Mouse (Mus musculus) heart, postnatal 4 days (tissue): ENCODE results near the gene Evx2. TPM values are rescaled to one million over a fixed set of nuclear protein-coding genes. Genes with fewer than 3 reads are reported as not detected.

ENCODE experiments used
- DNase-seq: peaks from one replicate; pipeline ENCODE4 v3.0.0; 2021
- total RNA-seq, 2 experiments: library from RNA; stranded (reverse); gene quantifications; 2 replicates each; pipeline ENCODE4 v1.2.3; 2021

Gene Evx2
- total RNA-seq = not detected

GRCm38 (mm10) chr2:74659507-74660005 lies at the start of gene Evx2:
Gene Evx2, minus strand, starts transcription at chr2:74659557.
- no peak for DNase-seq

GRCm38 (mm10) chr2:74708676-74709075 lies 49.3 kb upstream of the Evx2 start:
- DNase-seq = no peak

GRCm38 (mm10) chr2:74707599-74707998 lies 48.2 kb upstream of the Evx2 start:
- no peak for DNase-seq

GRCm38 (mm10) chr2:74706393-74706960 lies 47.1 kb upstream of the Evx2 start:
- no peak for DNase-seq

GRCm38 (mm10) chr2:74705467-74706089 lies 46.2 kb upstream of the Evx2 start:
- no peak for DNase-seq

- no peak for DNase-seq
Observed at GRCm38 (mm10) chr2:74704999-74705466, 45.7 kb upstream of the Evx2 start.

- peak; percentile 49 for DNase-seq
Observed at GRCm38 (mm10) chr2:74704393-74704998, 45.1 kb upstream of the Evx2 start, which contains the start of gene Hoxd8. Gene Hoxd8, plus strand, starts transcription at chr2:74704615.

GRCm38 (mm10) chr2:74703720-74704392 lies 44.5 kb upstream of the Evx2 start:
- DNase-seq = no peak

GRCm38 (mm10) chr2:74703317-74703716 lies 44.0 kb upstream of the Evx2 start:
- no peak for DNase-seq

- no peak for DNase-seq
Observed at GRCm38 (mm10) chr2:74702820-74703219, 43.5 kb upstream of the Evx2 start.

GRCm38 (mm10) chr2:74701949-74702819 lies 42.8 kb upstream of the Evx2 start:
- DNase-seq = peak; percentile 87

- no peak for DNase-seq
Observed at GRCm38 (mm10) chr2:74700546-74701112, 41.3 kb upstream of the Evx2 start.

GRCm38 (mm10) chr2:74699664-74700545 lies 40.5 kb upstream of the Evx2 start:
- DNase-seq = no peak

GRCm38 (mm10) chr2:74699053-74699430 lies 39.7 kb upstream of the Evx2 start:
- no peak for DNase-seq

GRCm38 (mm10) chr2:74698201-74699052 lies 39.1 kb upstream of the Evx2 start:
- no peak for DNase-seq

GRCm38 (mm10) chr2:74697567-74698121 lies 38.3 kb upstream of the Evx2 start, which contains the start of gene Hoxd9:
Gene Hoxd9, plus strand, starts transcription at chr2:74697727.
- DNase-seq = peak; percentile 54

GRCm38 (mm10) chr2:74696442-74697335 lies 37.3 kb upstream of the Evx2 start:
- no peak for DNase-seq

- no peak for DNase-seq
Observed at GRCm38 (mm10) chr2:74695813-74696430, 36.6 kb upstream of the Evx2 start.
